Mouse (Mus musculus) frontal cortex, postnatal 14 days (tissue): ENCODE data around the gene Lamb3.
"Not testable (repeated sequence)": the region's sequence is repeated elsewhere in the genome, so short reads cannot be mapped to it uniquely, and the experiment has no call there.

Source experiments
- DNase-seq, 2 experiments: peaks; one replicate each; pipeline ENCODE4 v3.0.0; 2022; ENCODE audit warnings: low spot score in 2 of 2

The Lamb3 gene

DNA sequence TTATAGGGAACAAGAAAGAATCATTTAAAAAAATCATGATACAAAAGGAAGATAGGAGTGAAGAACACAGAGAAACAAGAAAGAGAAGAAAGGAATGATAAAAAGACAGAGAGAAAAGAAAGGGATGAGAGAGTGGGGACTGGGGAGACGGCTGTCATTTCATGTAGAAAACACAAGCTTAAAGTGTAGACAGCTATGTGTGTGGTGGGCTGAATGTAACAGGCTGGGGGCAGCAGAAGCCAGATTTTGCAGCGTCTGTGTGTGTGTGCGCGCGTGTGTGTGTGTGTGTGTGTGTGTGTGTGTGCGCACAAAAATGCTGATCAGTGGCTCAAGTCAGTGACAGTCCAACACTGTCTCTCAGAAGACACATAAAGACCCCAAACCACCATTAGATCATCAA lies 36.7 kb downstream of the Lamb3 start:
- DNase-seq = no peak

DNA sequence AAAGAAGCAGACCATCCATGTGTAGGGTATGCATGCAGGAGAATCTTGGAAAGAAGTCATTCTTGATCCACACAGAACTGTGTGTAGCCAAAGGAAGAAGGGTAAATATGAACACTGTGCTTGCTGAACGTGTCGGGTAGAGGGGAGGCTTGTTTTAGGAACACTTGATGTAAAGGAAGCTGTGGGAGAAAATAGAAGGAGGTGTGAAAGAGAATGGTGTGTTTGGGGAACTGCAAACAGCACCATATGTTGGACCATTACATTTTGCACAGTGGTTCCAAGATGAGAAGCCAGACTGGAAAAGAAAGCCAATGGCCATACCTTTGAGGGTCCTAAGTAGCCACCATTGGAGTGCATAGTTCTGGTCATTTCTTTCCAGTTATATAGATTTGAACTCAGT lies 42.5 kb downstream of the Lamb3 start:
- no peak for DNase-seq

DNA sequence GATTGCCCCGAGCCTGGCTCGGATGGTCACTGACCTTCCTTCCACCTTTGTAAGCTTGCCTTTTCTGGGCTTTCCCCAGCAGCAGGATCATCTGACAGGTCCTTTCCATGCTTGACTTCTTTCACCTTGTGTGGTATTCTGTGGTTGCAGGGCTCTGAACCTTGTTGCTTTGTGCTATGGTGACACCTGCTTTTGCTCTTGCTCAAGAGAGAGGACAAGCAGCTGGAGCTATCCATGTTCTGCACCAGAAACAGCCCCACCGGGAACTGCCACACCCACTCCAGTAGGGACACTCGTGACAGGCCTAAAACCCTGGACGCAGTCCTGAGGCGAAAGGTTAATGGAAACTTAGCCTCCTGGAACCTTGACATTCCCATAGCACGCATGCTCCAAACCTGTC lies 43.9 kb downstream of the Lamb3 start:
- DNase-seq = no peak

GRCm38 (mm10) chr1:193252616-193253015 lies 45.1 kb downstream of the Lamb3 start:
- DNase-seq = no peak

- DNase-seq = not testable (repeated sequence)
Observed at GRCm38 (mm10) chr1:193253895-193254294, 46.4 kb downstream of the Lamb3 start.

DNA sequence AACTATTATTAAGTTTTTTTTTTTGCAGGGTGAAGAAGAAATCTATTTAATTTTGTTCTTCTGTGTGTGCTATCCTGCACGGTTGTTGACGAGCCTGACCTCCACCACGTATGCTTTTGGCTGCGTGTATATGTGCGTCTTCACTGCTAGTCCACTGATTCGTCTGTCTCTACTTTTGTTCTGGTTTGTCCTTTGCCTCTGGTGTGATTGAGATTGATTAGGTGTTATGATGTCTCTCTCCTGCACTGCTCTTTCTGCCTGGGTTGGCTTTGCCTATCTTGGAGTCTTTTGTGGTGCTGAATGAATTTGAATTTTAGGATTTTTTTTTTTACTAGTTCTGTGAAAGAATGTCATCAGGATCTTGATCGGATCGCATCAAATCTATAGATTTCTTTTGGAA lies 47.5 kb downstream of the Lamb3 start:
- no peak for DNase-seq

- DNase-seq = peak; percentile 28 to 79
Observed at GRCm38 (mm10) chr1:193255488-193256288, 48.2 kb downstream of the Lamb3 start.

DNA sequence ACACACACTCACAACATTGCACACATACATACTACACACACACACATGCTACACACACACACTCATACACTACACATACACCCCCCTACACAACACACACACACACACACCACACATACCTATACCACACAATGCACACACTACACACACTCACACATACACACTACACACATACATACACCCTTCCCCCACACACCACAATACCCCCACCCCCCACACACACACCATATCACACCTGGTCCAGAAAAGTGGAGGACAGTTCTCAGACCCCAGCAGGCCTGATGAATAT lies 48.7 kb downstream of the Lamb3 start:
- no peak for DNase-seq

- DNase-seq = no peak
Observed at GRCm38 (mm10) chr1:193256621-193257098, 49.2 kb downstream of the Lamb3 start.

- DNase-seq = no peak
Observed at GRCm38 (mm10) chr1:193259559-193259958, 52.1 kb downstream of the Lamb3 start.

DNA sequence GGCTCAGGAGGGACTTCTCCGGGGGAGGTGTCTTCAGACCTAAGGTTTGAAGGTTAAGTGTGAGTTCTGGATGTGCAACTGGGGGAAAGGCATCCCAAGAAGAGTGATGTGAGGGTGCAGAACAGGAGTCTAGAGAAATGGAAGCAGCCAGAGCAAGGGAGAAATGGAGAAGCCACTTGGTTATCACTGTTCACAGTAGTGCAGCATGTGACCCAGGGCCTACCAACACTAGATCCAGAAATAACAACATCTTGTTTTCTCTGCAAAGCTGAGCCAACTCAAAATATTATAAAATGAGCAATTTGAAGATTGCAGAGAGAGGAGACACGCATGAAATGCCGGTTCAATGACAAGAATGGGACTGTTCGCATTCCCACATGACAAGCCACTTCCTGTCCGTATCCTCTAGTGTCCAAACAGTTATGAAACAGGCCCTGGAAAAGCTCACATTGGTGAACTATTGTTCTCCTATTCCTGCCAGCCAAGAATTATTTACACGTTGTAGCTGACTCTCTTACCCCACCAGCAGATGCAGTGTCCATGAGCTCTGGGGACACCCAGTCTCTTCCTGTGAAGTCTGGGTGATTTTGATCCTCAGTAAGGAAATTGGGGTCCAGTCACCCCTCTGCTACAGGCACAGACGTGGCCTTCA lies 54.5 kb downstream of the Lamb3 start:
- no peak for DNase-seq

- no peak for DNase-seq
Observed at GRCm38 (mm10) chr1:193263026-193263907, 55.8 kb downstream of the Lamb3 start.

DNA sequence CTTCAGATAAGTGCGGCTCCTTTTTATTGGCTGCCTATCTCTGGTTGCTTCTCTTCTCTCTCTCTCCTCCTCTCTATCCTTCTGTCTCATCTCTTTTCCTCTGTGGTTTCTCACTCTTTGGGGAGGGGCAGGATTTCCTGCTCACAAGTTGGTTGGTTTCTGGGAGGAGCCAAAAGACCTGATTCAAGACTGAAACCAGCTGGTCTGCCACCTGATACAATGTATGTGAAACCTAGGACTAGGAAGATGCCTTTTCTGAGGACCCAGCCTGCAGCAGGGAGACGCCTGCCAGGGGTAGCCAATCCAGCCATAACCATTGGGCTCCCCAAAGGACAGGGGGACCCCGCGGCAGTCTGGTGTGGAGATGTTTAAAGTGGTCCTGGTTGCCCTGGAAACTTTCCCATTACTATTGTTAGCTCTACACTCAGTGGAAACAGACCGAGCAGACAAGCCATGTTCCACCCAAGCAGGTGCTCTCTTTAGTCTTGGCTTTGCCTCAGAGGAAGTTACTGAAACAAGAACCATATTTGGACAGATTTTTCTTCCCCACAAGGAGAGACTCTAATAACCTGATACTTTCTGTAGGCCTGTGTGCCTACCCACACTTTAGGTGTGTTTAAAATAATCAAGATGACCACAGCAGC lies 56.6 kb downstream of the Lamb3 start, which contains the start of gene Hsd11b1:
Gene Hsd11b1 (minus strand): TSS at position 121 of the 644 bp plus-strand sequence.
- DNase-seq = no peak

GRCm38 (mm10) chr1:193265734-193266133 lies 58.2 kb downstream of the Lamb3 start:
- DNase-seq = no peak

GRCm38 (mm10) chr1:193270965-193271763 lies 63.7 kb downstream of the Lamb3 start:
- no peak for DNase-seq

- peak in 1 of 2 experiments; percentile 15 for DNase-seq
Observed at GRCm38 (mm10) chr1:193272137-193272915, 64.8 kb downstream of the Lamb3 start.

GRCm38 (mm10) chr1:193272916-193273601 lies 65.6 kb downstream of the Lamb3 start, which contains the start of gene G0s2:
Gene G0s2, minus strand, starts transcription at chr1:193273217.
- DNase-seq = peak; percentile 40 to 45

DNA sequence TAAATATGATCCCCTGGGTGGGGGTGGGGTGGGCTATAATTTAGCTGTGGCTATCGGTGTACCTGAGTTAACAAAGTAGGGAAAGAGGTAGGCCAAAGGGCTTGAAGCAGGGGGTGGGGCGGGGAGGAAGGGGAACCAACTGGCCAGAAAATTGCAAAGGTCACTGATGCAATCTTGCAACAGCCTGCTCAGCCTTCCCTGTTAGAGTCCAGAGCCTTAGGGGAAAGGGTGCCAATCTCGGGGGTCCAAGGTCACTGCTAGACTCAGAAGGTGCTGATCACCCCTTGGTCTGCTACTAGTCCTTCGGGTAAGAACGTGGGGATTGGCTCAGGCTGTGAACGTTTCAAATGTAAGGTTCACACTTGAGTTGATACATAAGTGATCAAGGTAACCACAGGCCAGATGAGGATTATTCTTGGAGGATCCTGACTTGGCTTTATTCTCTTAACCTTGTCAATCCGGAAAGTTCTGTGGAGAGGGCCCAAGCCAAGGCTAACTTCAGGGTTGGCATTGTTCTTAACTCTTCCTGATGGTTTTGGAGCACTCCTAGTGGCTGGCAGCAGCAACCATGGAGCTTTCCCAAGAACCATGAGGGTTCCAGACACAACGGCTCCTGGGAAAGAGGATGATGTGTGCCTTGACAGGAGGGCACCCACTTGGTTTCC lies 67.0 kb downstream of the Lamb3 start:
- no peak for DNase-seq
